Mouse (Mus musculus) spleen, adult 2 months (tissue): ENCODE results near the gene Ly6g6e. TPM values are rescaled to one million over a fixed set of nuclear protein-coding genes. Genes with fewer than 3 reads are reported as not detected.

Experiments
- DNase-seq, 2 experiments: peaks; one replicate each; pipeline versions ENCODE4 v3.0.0 to v3.0.0-alpha.2; 2012 to 2021; ENCODE audit warnings: low spot score in 2 of 2, low read depth in 1 of 2
- H3K27ac ChIP-seq: fragments of 200-500 bp; 2 replicates; pipeline ENCODE4 v1.5.1; 2012; ENCODE audit warnings: low read length, inconsistent platforms; ENCODE audit not compliant: insufficient read depth
- H3K27me3 ChIP-seq: fragments of 200-500 bp; 2 replicates; pipeline ENCODE4 v1.6.1; 2012; ENCODE audit warnings: mild to moderate bottlenecking, moderate library complexity, low read length, inconsistent platforms; ENCODE audit not compliant: control insufficient read depth, insufficient read depth
- H3K36me3 ChIP-seq: fragments of 200-500 bp; 2 replicates; pipeline ENCODE4 v1.6.1; 2012; ENCODE audit warnings: mild to moderate bottlenecking, low read length, inconsistent platforms; ENCODE audit not compliant: control insufficient read depth, insufficient read depth
- H3K4me1 ChIP-seq: fragments of 200-500 bp; 2 replicates; pipeline ENCODE4 v1.6.1; 2011; ENCODE audit warnings: inconsistent platforms; ENCODE audit not compliant: control insufficient read depth, insufficient read depth, insufficient read length
- H3K4me3 ChIP-seq: fragments of 200-500 bp; 2 replicates; pipeline ENCODE4 v1.5.1; 2011; ENCODE audit warnings: mild to moderate bottlenecking, inconsistent platforms; ENCODE audit not compliant: insufficient read depth, insufficient read length; ENCODE audit errors: extremely low read depth
- CTCF ChIP-seq: fragments of 200-500 bp; IDR thresholded peaks from 2 replicates; pipeline ENCODE4 v1.5.1; 2011; ENCODE audit warnings: mild to moderate bottlenecking, inconsistent platforms; ENCODE audit not compliant: insufficient read depth, insufficient read length, insufficient replicate concordance; ENCODE audit errors: extremely low read depth
- POLR2A ChIP-seq: fragments of 200-500 bp; IDR thresholded peaks from 2 replicates; pipeline ENCODE4 v1.6.1; 2011; ENCODE audit warnings: low read depth, low read length, inconsistent platforms
- WGBS: fragments of 180-500 bp; shearing (Covaris S2); methylation state at CpG from one replicate; pipeline ENCODE4 v1.1.7; 2018; 5-methylcytosine and 5-hydroxymethylcytosine counted together
- polyA plus RNA-seq: library from polyadenylated mRNA; depleted of rRNA; stranded (reverse); fragments of >200 nt; gene quantifications from 2 replicates; pipeline ENCODE4 v1.2.3, GENCODE M21; 2012

Ly6g6e gene
- polyA plus RNA-seq, 1 experiment: 0.39 TPM

DNA sequence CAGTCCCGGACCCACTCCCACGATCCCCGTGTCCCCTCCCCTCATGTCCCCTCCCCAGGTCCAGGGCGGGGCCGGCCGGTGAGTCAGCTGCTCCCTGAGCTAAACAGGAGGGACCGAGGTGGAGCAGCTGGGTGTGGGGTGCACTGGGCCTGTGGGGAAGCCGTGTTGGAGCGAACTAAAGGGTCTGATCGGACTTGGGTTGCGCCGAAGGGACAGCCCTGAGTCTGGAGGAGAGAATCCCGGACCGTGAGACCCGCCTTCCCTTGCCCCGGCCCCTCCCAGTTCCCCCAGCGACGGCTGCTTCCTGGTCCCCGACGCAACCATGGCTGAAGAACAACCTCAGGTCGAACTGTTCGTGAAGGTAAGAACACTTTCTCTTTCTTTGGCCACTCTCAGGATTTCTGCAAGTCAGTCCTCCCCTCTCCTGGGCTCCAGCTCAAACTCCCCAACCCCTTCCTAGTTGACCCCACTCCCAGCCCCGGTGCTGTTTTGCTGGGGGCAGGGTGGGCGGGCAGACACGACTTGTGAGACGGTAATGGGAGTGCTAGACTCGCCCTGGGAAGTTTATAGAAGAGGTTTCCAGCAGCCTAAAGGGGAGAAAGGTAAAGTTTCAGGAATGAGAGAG, 26.5 kb upstream of the Ly6g6e start:
- Histone ChIP-seq H3K4me3 (peak overlapping the region; percentile 74), H3K36me3 (peaks cover 21% of the 10 kb centered on the region), H3K4me1 (peaks cover 26% of the 10 kb centered on the region), H3K27ac (peak overlapping the region; percentile 98), H3K27me3 (no peaks in the 10 kb centered on the region)
- DNase-seq: peak in 1 of 2 experiments; percentile 80
- TF ChIP-seq POLR2A (peak; percentile 70), CTCF (no peak)
- under 1% methylated on average over 27 of the region's 27 CpGs for WGBS

DNA sequence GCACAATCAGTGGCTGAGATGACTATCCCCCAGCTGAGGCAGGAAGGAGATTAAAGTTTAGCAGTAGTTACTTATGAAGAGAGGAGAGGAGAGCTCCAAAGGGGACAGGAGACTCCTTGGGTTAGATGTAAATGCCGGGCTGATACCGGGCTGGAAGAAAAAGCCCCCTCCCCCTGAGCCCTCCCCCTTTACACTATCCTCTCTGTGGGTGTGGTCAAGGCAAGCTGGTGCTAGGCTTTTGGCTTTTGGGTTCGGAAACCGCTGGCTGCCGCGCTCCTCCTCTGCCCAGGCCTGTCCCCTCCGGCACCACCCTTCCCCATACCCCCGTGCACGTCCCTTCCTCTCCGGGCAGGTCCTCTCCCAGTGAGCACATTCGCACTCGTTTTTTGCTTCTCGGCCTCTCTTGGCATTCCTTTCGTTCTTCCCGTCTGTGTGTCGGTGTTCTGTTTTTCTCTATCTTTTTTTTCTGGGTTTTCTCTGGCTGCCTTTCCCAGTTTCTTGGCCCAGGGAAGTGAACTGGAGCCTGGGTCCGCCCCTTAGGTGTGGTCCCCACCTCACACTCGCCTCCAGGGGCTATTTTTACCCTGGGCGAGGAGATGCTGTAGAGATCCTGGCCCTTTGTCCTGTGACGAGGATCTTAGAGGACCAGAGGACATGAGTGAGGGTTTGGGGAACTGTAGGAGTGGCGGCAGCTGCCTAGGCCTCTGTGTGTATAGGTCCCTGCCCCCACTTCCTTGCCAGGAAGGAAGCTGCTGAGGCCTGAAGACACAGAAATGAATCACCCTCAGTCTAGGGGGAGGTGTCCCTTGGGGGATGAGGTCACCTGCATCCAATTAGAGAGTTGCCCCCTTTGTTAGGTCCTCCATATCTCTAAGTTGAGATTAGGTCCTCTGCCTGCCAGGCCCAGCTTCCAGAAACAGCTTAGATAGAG, 25.3 kb upstream of the Ly6g6e start:
- peaks cover 26% of the 10 kb centered on the region for H3K4me1 ChIP-seq
- peak; percentile 74 to 82 for DNase-seq

DNA sequence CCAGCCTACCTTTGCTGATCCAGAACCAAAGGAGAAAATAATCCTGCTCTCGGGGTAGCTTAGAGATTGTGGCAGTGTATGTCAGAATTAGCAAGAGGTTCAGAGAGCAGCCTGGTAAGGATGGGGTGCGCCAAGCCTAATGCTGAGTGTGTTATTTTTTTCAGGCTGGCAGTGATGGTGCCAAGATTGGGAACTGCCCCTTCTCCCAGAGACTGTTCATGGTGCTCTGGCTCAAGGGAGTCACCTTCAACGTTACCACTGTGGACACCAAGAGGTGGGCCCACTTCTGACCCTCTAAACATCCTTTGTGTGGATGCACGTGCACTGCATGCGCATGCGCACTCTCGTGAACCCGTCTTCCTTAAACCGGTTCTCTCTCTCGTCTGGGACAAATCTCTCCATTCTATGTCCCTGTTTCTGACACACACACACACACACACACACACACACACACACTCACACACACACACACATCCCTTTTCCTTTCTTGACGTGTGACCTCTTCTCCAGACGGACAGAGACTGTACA, 24.4 kb upstream of the Ly6g6e start:
- H3K4me3 ChIP-seq: peak overlapping the region; percentile 74
- peaks cover 31% of the 10 kb centered on the region for H3K36me3 ChIP-seq
- WGBS: 81% methylated on average over 12 of the region's 12 CpGs
- H3K27me3 ChIP-seq: no peaks in the 10 kb centered on the region
- peaks cover 26% of the 10 kb centered on the region for H3K4me1 ChIP-seq
- TF ChIP-seq CTCF: no peak
- TF ChIP-seq POLR2A: no peak
- H3K27ac ChIP-seq: peak overlapping the region; percentile 98
- DNase-seq: no peak

More for the DNA sequence above, 25.3 kb upstream of the Ly6g6e start:
- Histone ChIP-seq H3K27me3 (no peaks in the 10 kb centered on the region), H3K36me3 (peaks cover 29% of the 10 kb centered on the region), H3K4me3 (peak overlapping the region; percentile 74), H3K27ac (peak overlapping the region; percentile 98)
- TF ChIP-seq CTCF (no peak), POLR2A (peak; percentile 95)
- WGBS: under 1% methylated on average over 21 of the region's 21 CpGs

DNA sequence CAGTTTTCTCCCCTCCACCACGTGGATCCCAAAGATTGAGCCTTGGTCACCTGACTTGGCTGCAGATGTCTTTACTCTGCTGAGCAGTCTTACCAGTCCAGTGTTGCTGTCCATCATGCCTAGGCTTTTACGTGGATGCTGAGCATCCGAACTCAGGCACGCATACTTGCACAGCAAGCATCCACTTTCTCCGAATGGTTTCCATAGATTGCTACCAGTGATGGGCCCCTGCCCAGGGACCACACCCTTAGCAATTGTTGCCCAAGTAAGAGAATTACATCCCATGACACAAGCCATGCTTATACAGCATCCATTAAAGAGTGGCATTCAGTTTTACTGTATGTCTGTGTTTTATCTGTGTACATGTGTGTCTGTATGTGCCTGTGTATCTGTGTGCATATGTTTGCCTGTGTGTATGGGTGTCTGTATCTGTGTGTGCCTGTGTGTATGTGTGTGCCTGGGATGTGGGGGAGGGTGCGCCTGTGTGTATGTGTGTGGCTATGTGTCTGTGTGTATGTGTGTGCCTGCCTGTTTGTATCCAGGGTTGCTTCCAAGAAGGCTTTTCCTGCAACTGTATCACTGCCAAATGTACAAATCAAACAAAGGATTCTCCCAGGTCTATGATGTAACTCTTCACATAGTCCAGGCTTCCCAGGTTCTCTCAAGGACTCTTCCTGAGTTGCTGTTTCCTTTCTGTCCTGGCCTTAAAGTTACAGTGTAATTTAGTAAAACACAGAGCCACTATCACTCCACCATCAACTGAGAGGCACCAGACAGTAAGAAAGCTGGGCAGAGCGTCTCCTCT, 20.8 kb upstream of the Ly6g6e start:
- Histone ChIP-seq H3K36me3 (peaks cover 34% of the 10 kb centered on the region), H3K27me3 (no peaks in the 10 kb centered on the region), H3K4me3 (no peak overlapping the region), H3K4me1 (peaks cover 15% of the 10 kb centered on the region), H3K27ac (peak overlapping the region; percentile 38; the same call in 1 of the 2 replicates)
- no peak for DNase-seq
- WGBS: 89% methylated on average over 7 of the region's 7 CpGs
- no peak for TF ChIP-seq CTCF
- TF ChIP-seq POLR2A: no peak

DNA sequence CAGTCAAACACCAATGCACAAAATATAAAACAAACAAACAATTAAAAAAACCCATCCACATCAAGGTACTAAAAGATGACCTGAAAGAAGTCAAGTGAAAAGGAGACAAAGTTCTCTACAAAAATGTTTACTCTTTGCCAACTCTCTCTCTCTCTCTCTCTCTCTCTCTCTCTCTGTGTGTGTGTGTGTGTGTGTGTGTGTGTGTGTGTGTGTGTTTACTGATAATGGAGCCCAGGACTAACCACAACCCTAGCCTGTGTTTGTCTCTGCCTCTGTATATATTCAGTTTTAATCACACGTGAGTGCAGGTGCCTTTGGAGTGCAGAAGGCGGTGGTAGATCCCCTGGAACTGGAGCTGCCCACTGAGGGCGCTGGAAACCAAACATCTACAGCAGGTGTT, 19.6 kb upstream of the Ly6g6e start:
- Histone ChIP-seq H3K4me1 (peaks cover 13% of the 10 kb centered on the region; the same call in 1 of the 2 replicates), H3K27ac (no peak overlapping the region), H3K4me3 (no peak overlapping the region), H3K36me3 (peaks cover 34% of the 10 kb centered on the region), H3K27me3 (no peaks in the 10 kb centered on the region)
- 69% methylated on average over 3 of the region's 3 CpGs for WGBS
- DNase-seq: no peak
- TF ChIP-seq CTCF: no peak
- no peak for TF ChIP-seq POLR2A

DNA sequence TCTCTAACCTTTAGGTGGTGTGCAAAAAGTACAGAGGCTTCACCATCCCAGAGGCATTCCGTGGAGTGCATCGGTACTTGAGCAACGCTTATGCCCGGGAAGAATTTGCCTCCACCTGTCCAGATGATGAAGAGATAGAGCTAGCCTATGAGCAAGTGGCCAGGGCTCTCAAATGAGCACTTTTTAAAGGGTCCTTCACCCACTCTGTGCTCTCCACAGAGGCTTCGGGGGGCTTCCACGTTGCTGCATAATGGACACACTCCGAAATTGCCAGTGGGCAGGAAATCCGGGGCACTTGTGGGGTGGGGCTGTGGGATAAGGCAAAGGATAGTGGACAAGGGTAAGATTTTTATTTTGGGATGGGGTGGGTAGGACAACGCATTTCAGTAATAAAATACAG, 18.4 kb upstream of the Ly6g6e start:
- H3K36me3 ChIP-seq: peaks cover 26% of the 10 kb centered on the region
- H3K4me3 ChIP-seq: no peak overlapping the region
- H3K4me1 ChIP-seq: peaks cover 7% of the 10 kb centered on the region; the same call in 1 of the 2 replicates
- H3K27ac ChIP-seq: no peak overlapping the region
- WGBS: 81% methylated on average over 9 of the region's 9 CpGs
- no peak for DNase-seq
- TF ChIP-seq POLR2A (no peak), CTCF (no peak)
- no peaks in the 10 kb centered on the region for H3K27me3 ChIP-seq
